Mouse (Mus musculus) WW6 (cell line): Measurements from ENCODE around the gene Olfr1022.

Experiments
- DNase-seq: peaks from one replicate; pipeline ENCODE4 v3.0.0-alpha.2; 2013; ENCODE audit warnings: low read depth, low spot score

The Olfr1022 gene

DNA sequence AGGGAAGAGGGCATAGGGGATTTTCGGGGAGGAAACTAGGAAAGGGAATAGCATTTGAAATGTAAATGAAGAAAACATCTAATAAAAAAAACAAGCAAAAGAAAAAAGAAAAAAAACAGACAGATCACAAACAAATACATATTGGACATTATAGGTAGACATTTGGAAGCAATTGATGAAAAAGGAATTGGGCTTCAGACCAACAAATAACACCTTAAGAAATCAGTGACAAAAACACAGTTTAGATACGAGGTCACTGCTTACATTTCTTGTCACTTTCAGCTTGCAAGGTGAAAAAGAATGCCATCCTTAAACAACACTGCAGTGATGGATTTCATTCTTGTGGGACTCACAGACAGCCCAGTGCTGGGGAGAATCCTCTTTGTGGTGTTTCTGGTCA, at the start of gene Olfr1022:
Gene Olfr1022 (plus strand): TSS at position 301 of the 400 bp plus-strand sequence.
- DNase-seq: no peak

DNA sequence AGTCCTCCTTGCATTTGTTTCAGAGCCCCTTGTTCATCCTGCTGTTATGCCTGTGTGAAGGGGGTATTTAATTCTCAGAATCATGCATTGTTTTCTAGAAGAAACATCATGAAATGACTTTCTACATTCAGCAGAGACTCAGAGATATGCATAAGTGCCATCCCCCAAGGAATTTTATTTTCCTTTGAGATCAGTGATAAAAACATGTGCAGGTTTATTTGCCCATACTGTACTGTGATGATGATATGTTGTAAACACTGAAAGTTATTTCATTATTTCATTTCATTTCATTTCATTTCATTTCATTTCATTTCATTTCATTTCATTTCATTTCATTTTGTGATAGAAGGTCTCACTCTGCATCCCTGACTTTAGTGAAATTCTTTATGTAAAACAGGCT, 23.0 kb upstream of the Olfr1022 start, which contains the start of gene Olfr1019:
Gene Olfr1019 (minus strand): TSS at position 101 of the 400 bp plus-strand sequence.
- DNase-seq: no peak

- no peak for DNase-seq
Measured at GRCm38 (mm10) chr2:85846730-85847129, 21.7 kb upstream of the Olfr1022 start, which contains the start of gene Olfr1020. TSS of gene Olfr1020 (plus strand) at chr2:85847030.

DNA sequence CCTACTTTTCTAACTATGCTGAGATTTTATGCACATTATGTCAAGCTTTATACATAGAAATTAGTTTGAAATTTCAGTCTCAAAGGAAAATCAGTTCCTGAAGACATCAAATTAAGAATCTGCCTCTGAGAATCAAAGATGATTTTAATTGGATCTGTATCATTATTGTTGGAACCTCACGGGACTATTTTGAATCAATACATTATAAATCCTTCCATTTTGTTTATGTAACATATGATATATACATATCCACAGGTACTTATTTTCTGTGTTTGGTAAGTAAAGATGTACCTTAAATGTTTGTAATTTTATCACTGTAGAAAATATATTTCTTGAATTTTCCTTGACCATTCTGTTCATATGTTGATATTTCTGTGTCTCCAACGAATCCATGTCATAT, 16.9 kb downstream of the Olfr1022 start, which contains the start of gene Olfr1023:
Gene Olfr1023 (plus strand): TSS at position 301 of the 400 bp plus-strand sequence.
- no peak for DNase-seq

GRCm38 (mm10) chr2:85904952-85905351, 36.6 kb downstream of the Olfr1022 start, which contains the start of gene Olfr1024:
TSS of gene Olfr1024 (minus strand) at chr2:85905052.
- DNase-seq: no peak

GRCm38 (mm10) chr2:85913197-85913596, 44.8 kb downstream of the Olfr1022 start:
- no peak for DNase-seq

DNA sequence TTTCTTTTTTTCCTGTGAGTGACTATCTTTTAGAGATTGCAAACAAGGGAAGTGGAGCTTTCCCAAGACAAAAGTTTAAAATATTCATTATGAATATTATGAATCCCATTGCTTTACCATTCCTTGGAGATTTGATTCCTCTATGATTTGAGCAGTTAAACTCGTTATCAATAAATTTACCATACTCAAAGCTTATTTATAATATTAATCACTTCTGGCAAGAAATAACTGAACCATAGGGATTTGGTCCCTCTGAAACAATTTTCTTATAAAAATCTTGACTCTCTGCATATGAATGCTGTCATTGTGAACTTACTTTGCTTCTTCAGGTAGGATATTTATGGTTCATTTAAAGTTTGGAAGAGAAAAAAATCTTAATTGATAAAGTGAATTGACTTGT, 46.5 kb downstream of the Olfr1022 start, which contains the start of gene Olfr1025-ps1:
Gene Olfr1025-ps1 (plus strand): TSS at position 301 of the 400 bp plus-strand sequence.
- DNase-seq: no peak
